Mouse (Mus musculus) G1E-ER4 (cell line): Measurements from ENCODE around the gene Brsk1. TPM values are rescaled to one million over a fixed set of nuclear protein-coding genes. Genes with fewer than 3 reads are reported as not detected.

Source experiments
- GATA1 ChIP-seq: IDR thresholded peaks from one replicate; pipeline ENCODE4 v1.8.0; 2012; ENCODE audit warnings: low read length, inconsistent platforms
- polyA plus RNA-seq: library from polyadenylated mRNA; stranded (reverse); fragments of >175 nt; gene quantifications from 2 replicates; pipeline ENCODE4 v1.2.3, GENCODE M21; 2012

Brsk1 gene
- polyA plus RNA-seq, result not detected in 2 replicates

DNA sequence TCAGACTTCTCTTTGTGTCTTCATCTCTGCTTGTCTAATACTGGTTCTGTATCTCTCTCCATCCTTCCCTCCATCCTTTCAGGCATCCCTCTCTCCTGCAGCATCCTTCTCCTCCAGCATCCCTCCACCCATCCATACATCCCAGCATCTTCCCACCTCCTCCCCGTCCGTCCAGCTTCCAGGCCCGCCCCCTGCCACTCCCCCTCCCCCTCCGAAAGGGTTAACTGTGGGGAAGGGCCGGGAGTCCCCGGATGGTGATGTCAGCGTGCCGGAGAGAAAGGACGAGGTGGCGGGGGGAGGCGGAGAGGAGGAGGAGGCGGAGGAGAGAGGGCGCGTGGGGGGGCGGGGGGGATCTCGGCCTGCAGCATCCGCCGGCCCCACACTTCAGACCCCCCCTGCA lies at the start of gene Brsk1:
Gene Brsk1 (plus strand): TSS at position 218 of the 400 bp plus-strand sequence.
- no peak for TF ChIP-seq GATA1

DNA sequence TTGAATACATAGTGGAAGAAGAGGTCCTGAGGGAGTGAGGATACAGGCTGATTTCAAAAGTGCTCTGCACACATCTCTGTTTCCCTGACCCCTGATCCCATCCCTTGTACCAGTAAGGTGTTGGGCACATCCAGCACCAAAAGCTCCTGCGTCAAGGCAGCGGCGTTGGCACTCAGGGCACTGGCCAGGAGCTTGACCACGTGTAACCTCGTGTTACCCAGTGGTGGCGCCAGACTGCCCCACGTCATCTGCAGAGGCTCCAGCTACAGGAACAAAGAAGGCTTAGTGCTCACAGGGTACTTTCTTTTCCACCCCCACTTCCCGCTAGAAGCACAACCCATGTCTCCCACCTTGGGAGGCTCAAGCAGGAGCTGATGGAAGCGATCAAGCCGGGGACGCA lies 49.2 kb upstream of the Brsk1 start:
- TF ChIP-seq GATA1, result no peak

DNA sequence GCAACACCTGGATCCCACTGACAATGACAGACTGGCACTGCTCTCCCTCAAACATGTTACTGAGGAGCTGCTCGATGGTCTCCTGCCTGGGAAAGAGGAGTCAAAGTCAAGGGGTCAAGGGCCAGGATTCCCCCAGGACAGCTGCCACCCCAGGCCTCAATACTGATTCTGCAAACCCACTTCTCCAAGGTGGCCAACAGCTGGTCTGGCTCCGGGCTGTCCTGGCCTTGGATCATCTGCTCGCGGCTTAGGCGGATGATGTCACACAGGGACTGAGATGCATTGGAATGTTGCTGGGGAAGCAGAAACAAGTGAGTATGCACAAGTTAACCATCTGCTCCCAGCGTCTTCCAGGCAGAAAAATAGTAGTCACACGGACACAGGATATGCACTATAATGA lies 48.4 kb upstream of the Brsk1 start:
- TF ChIP-seq GATA1, result no peak

DNA sequence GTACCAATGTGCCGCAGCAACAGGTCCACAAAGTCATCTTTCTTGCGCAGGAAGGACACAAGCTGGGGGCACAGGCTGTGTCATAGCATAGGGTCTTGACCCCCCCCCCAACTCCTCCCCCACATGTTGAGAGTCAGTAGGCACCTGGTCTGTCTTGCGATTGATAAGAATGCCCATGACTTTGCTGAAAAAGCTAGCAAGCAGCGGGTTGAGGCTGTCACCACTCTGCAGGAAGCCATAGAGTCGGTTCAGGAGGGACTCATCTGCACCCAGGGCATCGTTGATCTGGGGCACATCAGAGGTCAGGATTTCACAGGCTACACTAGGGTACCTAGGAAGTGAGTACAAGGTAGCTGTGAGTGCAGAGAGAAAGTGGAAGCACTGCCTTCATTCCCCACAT lies 47.2 kb upstream of the Brsk1 start:
- no peak for TF ChIP-seq GATA1

DNA sequence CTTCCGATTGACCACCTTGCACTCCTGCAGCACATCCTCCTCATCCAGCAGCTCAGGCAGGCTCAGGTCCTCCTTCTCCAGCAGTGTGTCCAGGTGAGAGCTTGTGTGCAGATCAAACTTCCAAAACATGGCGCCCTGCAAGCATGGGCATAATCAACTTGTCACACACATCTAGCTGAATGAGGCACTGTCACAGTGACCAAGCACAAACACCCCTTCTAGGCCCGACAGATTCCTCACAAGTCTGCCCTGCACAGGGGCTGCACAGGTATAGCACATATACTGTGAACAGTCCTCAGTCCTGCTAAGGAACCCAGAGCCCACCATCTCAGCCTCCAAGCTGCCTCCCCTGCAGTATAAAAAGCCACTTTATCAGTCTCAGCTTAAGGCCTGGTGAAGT lies 43.6 kb upstream of the Brsk1 start:
- no peak for TF ChIP-seq GATA1

DNA sequence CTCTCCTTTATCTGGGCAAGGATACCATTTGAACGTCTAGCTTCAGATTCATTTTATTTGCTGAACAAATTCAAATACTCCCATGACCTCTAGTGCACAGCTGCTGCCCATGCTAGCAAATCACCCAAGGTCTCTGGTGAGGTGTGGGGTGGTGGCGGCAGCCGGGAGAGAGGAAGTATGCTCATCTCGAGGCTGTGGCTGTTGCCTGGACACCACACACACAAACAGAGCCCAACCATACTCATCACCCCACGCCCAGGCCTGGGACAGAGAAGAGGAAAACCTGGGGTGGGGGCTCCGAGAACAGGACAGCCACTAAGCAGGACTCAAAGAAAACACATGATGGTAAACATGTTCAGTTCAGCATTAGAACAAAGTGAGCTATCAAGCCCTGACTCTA lies 43.1 kb upstream of the Brsk1 start:
- no peak for TF ChIP-seq GATA1

DNA sequence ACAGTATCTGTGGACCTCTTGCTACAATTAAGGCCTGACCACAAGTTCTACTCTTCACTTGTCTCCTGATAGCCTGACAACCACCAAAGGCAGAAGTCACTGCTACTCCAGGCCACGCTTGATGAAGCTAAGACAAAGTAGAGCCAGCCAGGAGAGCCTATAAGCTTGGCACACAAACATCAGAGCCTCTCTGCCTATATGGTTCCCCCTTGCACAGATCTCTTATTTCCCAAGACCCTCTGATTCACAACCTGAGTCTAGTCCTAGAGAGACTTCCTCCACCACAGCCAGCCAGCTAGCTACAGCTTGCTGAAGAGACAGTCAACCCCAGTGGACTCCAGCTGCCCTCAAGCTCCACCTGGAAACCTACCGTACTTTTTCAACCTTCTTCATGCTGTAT lies 42.4 kb upstream of the Brsk1 start:
- no peak for TF ChIP-seq GATA1

DNA sequence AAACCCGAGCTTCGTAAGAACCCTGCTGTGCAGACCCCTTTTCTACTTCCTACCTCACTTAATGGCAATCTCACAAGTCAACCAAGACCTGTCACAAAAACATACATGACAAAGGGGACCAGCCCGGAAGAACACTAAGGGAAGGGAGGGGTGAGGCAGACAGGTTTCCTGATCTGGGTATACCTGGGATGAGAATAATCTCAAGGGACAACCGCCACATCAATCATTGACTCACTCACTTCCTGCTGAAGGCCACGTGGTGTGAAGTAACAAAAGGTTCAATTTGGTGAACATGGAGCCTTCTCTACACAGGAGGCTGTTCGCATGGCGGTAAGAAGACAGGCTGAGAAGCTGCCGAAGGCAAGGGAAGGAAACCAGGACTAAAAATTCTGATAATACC lies 38.8 kb upstream of the Brsk1 start:
- no peak for TF ChIP-seq GATA1

DNA sequence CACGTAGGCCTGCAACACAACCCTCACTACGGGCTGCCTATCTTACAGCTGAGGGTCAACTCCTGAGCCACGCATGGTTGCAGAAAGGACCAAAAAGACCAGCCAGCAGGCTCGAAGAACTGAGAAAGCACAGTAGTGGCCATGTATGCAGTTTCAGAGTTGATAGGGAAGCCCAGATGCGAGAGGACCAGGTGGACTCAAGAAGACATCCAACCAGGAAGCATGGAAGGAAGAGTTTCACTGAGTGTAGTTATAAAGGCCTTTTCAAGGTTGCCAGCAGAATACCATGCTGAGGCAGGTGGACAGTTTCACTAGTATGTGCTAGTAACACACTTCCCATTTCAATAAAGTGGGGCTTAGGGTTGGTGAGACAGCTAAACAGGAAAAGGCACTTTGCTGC lies 37.7 kb upstream of the Brsk1 start:
- TF ChIP-seq GATA1, result no peak

DNA sequence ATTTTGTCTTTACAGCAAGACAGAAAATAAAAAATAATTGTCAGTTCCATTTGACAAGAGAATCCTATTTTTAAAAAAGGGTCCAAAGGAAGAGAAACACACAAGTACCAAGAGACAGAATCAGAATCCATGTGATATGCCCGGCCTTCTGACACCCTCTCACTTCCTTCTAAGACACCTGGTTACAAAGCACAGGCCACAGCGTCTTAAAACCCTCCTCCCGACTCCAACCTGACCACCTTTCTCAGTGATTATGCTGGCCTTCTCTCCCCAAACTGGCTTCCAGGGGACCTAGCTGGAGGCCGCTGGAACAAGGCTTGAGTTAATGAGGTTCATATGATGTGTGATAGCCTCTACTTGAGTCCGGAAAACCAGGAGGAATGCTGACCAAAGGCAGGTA lies 37.1 kb upstream of the Brsk1 start:
- TF ChIP-seq GATA1, result no peak

DNA sequence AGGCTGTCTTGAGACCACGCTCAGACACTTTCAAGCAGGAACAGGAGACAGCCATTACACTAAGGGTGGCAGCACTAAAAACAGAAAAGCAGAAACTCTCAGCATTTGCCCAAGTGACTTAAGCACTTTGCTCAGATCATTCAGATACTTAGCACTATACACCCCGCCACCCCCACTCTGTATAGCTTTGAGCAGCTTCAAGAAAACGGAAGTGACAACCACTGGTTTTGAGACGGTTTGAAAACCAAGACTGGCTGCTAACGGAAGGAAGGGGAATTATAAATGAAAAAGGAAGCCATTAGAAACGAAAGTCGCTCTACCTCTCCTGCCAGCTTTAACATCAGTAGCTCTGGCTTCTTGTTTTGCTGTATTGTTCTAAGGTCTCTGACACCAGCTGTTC lies 36.6 kb upstream of the Brsk1 start:
- TF ChIP-seq GATA1, result no peak

DNA sequence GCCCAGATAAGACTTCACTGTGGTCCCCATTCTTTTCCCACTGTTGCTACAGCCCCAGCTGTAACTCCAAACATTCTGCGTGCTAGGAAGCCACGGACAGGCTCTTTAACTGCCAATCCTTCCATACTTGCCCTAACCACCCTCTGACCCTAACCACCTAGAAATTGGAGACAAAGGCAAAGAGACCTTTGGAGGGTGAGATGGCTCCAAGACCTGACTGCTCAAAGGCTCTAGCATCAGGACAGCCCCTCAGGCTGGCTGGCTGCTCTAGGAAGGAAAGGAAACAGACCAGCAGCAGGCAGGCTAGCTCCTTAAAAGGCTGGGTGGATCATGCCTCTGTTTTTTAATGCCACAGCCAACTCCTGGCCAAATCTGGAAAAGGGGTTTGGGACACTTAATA lies 36.2 kb upstream of the Brsk1 start:
- no peak for TF ChIP-seq GATA1

DNA sequence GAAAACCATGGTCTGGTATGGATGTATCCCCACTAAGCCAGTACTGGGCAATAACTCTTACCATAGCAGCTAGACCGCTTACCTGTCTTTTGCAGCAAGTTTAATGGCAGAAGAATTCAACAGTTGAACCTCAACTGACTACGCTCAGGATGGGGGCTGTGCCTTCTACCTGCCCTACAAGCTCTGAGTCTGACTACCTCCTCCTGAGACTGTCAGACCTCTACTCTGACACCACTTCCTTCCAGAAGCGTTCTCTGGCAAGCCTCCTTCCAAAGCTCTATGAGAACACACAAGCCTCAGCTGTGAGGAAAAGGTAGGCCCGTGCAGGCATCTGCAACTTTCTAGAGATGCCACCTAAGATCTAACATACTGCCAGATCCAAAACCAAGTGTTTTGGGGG lies 35.0 kb upstream of the Brsk1 start:
- no peak for TF ChIP-seq GATA1

DNA sequence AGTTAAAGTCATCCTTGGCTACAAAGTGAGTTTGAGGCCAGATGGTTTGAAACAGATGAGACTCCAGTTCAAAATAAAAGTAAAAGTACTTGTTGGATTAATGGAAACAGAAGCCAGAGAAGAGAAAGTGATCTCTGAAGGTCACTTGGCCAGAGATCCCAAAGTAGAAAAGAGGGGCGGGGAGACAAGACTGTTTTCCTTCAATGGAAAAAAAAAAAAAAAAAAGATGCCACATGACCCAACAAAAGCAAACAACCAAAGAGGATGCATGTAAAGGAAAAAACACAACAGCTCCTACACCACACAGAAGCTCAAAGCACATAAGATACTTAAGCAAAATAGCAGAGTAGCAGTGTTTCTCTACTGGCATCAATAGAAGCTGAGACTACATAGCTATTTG lies 34.5 kb upstream of the Brsk1 start:
- no peak for TF ChIP-seq GATA1

DNA sequence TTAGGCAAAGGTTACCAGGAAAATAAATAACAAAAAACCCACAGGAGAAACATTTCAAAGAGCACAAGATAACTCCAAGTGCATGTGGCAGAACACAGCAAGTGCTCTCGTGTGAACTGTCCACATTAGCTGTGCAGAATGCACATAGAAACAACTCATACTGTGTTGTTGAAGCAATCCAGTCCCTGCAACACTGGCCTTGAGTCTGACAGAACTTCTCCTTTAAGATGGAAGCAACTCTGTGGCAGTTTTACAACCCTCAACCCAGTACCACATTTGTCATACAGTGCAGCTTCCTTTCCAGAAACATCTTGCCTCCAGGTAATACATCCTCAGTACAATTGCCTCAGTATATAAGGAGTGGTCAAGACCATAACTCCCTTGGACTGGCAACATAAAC lies 33.6 kb upstream of the Brsk1 start:
- no peak for TF ChIP-seq GATA1

DNA sequence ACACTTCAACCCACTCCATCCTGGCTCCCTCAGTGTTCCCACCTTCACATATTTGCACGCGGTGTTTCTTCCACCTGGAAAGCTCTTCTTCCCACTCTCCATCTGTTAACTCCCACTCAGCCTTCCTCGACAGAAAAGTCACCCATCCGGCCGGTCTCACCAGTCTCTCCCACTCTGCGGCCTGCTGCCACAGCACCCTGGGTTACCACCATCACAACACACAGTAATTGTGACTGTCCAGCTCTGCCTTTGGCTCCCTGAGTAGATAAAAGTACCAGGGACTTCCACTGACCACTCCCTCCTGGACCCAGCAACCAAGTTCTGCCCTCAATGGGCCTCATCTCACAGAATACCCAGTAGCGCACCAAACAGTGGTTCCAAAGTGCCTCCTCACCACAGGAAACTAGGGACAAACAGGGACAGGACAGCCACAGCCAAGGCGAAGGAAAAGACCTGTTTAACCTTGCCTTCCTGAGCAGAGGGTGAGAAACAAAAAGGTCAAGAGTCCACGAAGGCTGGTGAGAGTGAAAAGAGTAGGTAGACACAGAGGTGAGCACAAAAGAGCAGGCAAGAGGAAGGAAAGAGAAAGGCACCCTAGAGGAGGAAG lies 32.8 kb upstream of the Brsk1 start:
- TF ChIP-seq GATA1, result no peak

DNA sequence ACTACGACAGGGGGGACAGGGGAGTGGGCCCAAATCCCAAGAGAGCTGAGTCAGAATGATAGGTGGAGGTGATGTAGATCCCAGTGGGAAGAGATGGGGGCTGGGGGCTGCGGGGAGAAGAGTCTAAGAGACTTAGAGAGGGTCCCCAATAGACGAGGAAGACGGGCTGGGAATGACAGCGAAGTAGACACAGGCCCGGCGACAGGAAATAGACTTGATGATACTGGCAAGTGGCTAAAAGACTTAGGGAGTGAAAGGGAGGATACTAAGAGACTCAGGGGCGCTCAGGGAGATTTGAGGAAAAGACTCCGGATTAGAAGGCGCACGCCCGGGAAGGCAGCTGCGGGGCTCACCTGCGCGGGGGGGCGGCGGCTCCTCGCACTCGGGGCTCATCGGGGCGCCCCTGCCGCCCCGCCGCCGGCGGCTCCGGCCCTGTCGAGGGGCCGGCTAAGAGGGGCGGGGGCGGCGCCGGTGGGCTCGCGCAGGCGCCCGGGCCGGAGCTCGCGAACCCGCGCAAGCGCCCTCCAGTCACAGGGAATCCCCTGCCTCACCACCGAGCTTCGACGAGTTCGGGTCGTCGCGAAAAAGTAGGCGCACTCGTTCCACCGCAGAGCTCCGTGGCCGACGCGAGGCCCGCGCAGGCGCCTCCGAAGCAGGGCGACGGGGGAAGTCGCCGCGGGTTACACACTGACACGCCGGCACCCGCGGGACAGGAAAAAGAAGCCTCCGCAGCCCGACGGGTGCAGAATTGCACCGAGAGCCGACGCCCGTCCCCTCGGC lies 32.1 kb upstream of the Brsk1 start:
- TF ChIP-seq GATA1, result no peak
